Mouse (Mus musculus): ENCODE data around the gene Fto. TPM values are rescaled to one million over a fixed set of nuclear protein-coding genes. Genes with fewer than 3 reads are reported as not detected.

The Fto gene
- polyA plus RNA-seq, 1 experiment from 2014 or later = 97.3 TPM

- H3K4me3 ChIP-seq (ENCODE audit: low read depth, low read length) = no peak overlapping the region
- no peak for ATAC-seq (ENCODE audit: insufficient number of reproducible peaks, low FRiP score, low TSS enrichment, low read depth)
- 76% methylated on average over 8 of the region's 8 CpGs for WGBS
- H3K9me3 ChIP-seq (ENCODE audit: control insufficient read depth, low read length) = no peaks in the 10 kb centered on the region
- DNase-seq (ENCODE audit: low spot score) = no peak
- H3K4me2 ChIP-seq (ENCODE audit: low read depth, severe bottlenecking) = no peak overlapping the region
- H3K27ac ChIP-seq (replicated peaks; ENCODE audit: low read depth, low read length) = no peak overlapping the region
- no peaks in the 10 kb centered on the region for H3K4me1 ChIP-seq (ENCODE audit: control insufficient read depth, insufficient read depth, low read length)
- H3K27me3 ChIP-seq (ENCODE audit: control insufficient read depth, insufficient read depth, low read length) = no peaks in the 10 kb centered on the region
- H3K9ac ChIP-seq (ENCODE audit: low read length) = no peak overlapping the region
- H3K36me3 ChIP-seq (ENCODE audit: control insufficient read depth, insufficient read depth, low read length) = no peaks in the 10 kb centered on the region
Observed at GRCm38 (mm10) chr8:91281545-91281944, 31.8 kb upstream of the Fto start.

- Histone ChIP-seq H3K9me3 (ENCODE audit: control insufficient read depth, low read length) (no peaks in the 10 kb centered on the region), H3K27ac (replicated peaks; ENCODE audit: low read depth, low read length) (no peak overlapping the region), H3K27me3 (ENCODE audit: control insufficient read depth, insufficient read depth, low read length) (no peaks in the 10 kb centered on the region), H3K9ac (ENCODE audit: low read length) (no peak overlapping the region), H3K4me1 (ENCODE audit: control insufficient read depth, insufficient read depth, low read length) (no peaks in the 10 kb centered on the region), H3K36me3 (ENCODE audit: control insufficient read depth, insufficient read depth, low read length) (no peaks in the 10 kb centered on the region), H3K4me2 (ENCODE audit: low read depth, severe bottlenecking) (no peak overlapping the region), H3K4me3 (ENCODE audit: low read depth, low read length) (no peak overlapping the region)
- no peak for ATAC-seq (ENCODE audit: insufficient number of reproducible peaks, low FRiP score, low TSS enrichment, low read depth)
- WGBS = 72% methylated on average over 5 of the region's 5 CpGs
- no peak for DNase-seq (ENCODE audit: low spot score)
Observed at GRCm38 (mm10) chr8:91282655-91283054, 30.7 kb upstream of the Fto start.

DNA sequence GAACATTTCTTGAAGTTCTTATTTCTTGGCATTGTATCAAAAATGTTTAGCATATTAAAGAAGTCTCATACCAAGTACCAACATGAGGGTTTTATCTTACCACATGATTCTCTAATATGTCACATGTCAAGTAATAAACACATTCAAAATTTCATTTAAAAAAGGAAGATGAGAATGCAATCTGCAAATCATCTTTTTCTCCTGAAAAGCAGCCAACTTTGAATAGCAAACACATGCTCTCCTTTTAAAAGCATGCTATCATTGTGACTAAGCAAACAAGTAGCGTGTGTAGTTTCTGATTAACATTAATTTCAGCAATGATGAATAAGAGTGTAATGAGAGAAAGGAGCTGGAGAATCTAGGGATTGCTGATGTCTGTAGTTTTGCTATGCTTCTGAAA lies 29.5 kb upstream of the Fto start:
- Histone ChIP-seq H3K27me3 (ENCODE audit: control insufficient read depth, insufficient read depth, low read length) (no peaks in the 10 kb centered on the region), H3K4me2 (ENCODE audit: low read depth, severe bottlenecking) (no peak overlapping the region), H3K4me1 (ENCODE audit: control insufficient read depth, insufficient read depth, low read length) (no peaks in the 10 kb centered on the region), H3K36me3 (ENCODE audit: control insufficient read depth, insufficient read depth, low read length) (no peaks in the 10 kb centered on the region), H3K9me3 (ENCODE audit: control insufficient read depth, low read length) (no peaks in the 10 kb centered on the region), H3K4me3 (ENCODE audit: low read depth, low read length) (no peak overlapping the region), H3K9ac (ENCODE audit: low read length) (no peak overlapping the region), H3K27ac (replicated peaks; ENCODE audit: low read depth, low read length) (no peak overlapping the region)
- WGBS = 90% methylated on average over 1 of the region's 1 CpGs
- no peak for DNase-seq (ENCODE audit: low spot score)
- no peak for ATAC-seq (ENCODE audit: insufficient number of reproducible peaks, low FRiP score, low TSS enrichment, low read depth)

GRCm38 (mm10) chr8:91286237-91286636 lies 27.1 kb upstream of the Fto start:
- 77% methylated on average over 8 of the region's 8 CpGs for WGBS
- no peaks in the 10 kb centered on the region for H3K9me3 ChIP-seq (ENCODE audit: control insufficient read depth, low read length)
- no peak for ATAC-seq (ENCODE audit: insufficient number of reproducible peaks, low FRiP score, low TSS enrichment, low read depth)
- H3K4me1 ChIP-seq (ENCODE audit: control insufficient read depth, insufficient read depth, low read length) = no peaks in the 10 kb centered on the region
- no peak overlapping the region for H3K9ac ChIP-seq (ENCODE audit: low read length)
- no peak overlapping the region for H3K4me2 ChIP-seq (ENCODE audit: low read depth, severe bottlenecking)
- H3K36me3 ChIP-seq (ENCODE audit: control insufficient read depth, insufficient read depth, low read length) = no peaks in the 10 kb centered on the region
- H3K27me3 ChIP-seq (ENCODE audit: control insufficient read depth, insufficient read depth, low read length) = no peaks in the 10 kb centered on the region
- DNase-seq (ENCODE audit: low spot score) = no peak
- no peak overlapping the region for H3K27ac ChIP-seq (replicated peaks; ENCODE audit: low read depth, low read length)
- H3K4me3 ChIP-seq (ENCODE audit: low read depth, low read length) = no peak overlapping the region

DNA sequence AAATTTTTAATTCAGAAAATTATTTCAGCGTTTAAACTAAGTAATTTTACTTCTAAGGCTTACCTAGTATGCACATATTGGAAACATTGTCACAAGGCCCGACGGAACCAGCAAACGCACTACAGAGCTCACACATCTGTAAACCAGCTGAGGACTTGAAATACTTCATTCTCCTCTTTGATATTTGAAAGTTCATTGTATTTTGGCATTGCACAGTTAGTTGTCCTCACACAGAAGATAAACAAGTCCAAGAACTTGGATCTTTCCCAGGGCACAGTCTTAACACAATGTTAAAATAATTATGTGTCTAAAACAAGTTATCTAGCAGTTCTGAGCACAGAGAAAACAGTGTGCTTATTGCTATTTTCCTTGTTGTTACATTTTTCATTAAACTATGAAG lies 22.7 kb upstream of the Fto start:
- ATAC-seq (ENCODE audit: insufficient number of reproducible peaks, low FRiP score, low TSS enrichment, low read depth) = no peak
- H3K4me2 ChIP-seq (ENCODE audit: low read depth, severe bottlenecking) = no peak overlapping the region
- DNase-seq (ENCODE audit: low spot score) = no peak
- no peaks in the 10 kb centered on the region for H3K27me3 ChIP-seq (ENCODE audit: control insufficient read depth, insufficient read depth, low read length)
- 45% methylated on average over 4 of the region's 4 CpGs for WGBS
- no peak overlapping the region for H3K9ac ChIP-seq (ENCODE audit: low read length)
- H3K36me3 ChIP-seq (ENCODE audit: control insufficient read depth, insufficient read depth, low read length) = no peaks in the 10 kb centered on the region
- no peak overlapping the region for H3K4me3 ChIP-seq (ENCODE audit: low read depth, low read length)
- 0 out of 2 replicates have a peak, but pooled peaks cover 3% of the 10 kb centered on the region for H3K4me1 ChIP-seq (ENCODE audit: control insufficient read depth, insufficient read depth, low read length)
- H3K27ac ChIP-seq (replicated peaks; ENCODE audit: low read depth, low read length) = no peak overlapping the region
- H3K9me3 ChIP-seq (ENCODE audit: control insufficient read depth, low read length) = no peaks in the 10 kb centered on the region

DNA sequence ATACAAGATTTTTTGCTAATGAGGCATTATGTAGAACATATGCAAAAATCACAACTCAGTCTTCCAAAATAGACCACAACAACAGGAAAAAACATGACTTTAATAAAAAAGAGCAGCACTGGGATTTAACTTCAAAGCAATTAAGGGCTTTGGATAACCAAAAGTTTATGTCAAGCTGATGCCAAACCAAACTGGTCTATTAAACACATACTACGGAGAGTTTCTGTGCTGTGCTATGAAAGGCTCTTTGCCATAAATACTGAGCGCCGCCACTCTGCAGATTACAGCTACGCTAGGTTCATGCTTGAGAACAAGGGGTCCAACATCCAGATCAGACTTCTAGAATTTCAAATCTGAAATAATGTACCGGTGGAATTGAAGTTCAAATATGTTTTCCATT lies 17.5 kb upstream of the Fto start:
- Histone ChIP-seq H3K27me3 (ENCODE audit: control insufficient read depth, insufficient read depth, low read length) (no peaks in the 10 kb centered on the region), H3K4me1 (ENCODE audit: control insufficient read depth, insufficient read depth, low read length) (0 out of 2 replicates have a peak, but pooled peaks cover 3% of the 10 kb centered on the region), H3K36me3 (ENCODE audit: control insufficient read depth, insufficient read depth, low read length) (no peaks in the 10 kb centered on the region), H3K9ac (ENCODE audit: low read length) (no peak overlapping the region), H3K4me2 (ENCODE audit: low read depth, severe bottlenecking) (no peak overlapping the region), H3K9me3 (ENCODE audit: control insufficient read depth, low read length) (no peaks in the 10 kb centered on the region), H3K27ac (replicated peaks; ENCODE audit: low read depth, low read length) (no peak overlapping the region), H3K4me3 (ENCODE audit: low read depth, low read length) (no peak overlapping the region)
- DNase-seq (ENCODE audit: low spot score) (no peak), ATAC-seq (ENCODE audit: insufficient number of reproducible peaks, low FRiP score, low TSS enrichment, low read depth) (no peak)
- 56% methylated on average over 5 of the region's 5 CpGs for WGBS

DNA sequence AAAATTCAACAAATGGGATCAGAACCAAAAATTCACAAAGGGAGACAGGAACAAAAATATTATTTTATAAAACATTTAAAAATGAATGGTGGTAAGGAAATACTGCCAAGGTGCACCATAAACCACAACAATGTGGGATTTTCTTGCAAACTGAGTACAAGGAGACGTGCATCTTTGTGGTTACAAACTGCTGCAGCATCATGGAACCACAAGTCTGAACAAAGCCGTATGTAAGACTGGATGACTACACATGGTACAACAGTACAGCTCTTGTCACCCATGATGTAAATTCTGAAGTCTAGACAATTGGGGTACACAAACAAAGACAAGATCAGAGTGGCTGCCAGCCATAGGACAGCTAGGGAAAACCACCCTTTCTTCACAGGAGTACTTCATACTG lies 14.7 kb upstream of the Fto start:
- 93% methylated on average over 2 of the region's 2 CpGs for WGBS
- ATAC-seq (ENCODE audit: insufficient number of reproducible peaks, low FRiP score, low TSS enrichment, low read depth) = no peak
- Histone ChIP-seq H3K4me1 (ENCODE audit: control insufficient read depth, insufficient read depth, low read length) (peaks cover 5% of the 10 kb centered on the region; the same call in 1 of the 2 replicates), H3K36me3 (ENCODE audit: control insufficient read depth, insufficient read depth, low read length) (no peaks in the 10 kb centered on the region), H3K9ac (ENCODE audit: low read length) (no peak overlapping the region), H3K27ac (replicated peaks; ENCODE audit: low read depth, low read length) (no peak overlapping the region), H3K27me3 (ENCODE audit: control insufficient read depth, insufficient read depth, low read length) (no peaks in the 10 kb centered on the region), H3K4me2 (ENCODE audit: low read depth, severe bottlenecking) (no peak overlapping the region), H3K9me3 (ENCODE audit: control insufficient read depth, low read length) (no peaks in the 10 kb centered on the region), H3K4me3 (ENCODE audit: low read depth, low read length) (no peak overlapping the region)
- no peak for DNase-seq (ENCODE audit: low spot score)

DNA sequence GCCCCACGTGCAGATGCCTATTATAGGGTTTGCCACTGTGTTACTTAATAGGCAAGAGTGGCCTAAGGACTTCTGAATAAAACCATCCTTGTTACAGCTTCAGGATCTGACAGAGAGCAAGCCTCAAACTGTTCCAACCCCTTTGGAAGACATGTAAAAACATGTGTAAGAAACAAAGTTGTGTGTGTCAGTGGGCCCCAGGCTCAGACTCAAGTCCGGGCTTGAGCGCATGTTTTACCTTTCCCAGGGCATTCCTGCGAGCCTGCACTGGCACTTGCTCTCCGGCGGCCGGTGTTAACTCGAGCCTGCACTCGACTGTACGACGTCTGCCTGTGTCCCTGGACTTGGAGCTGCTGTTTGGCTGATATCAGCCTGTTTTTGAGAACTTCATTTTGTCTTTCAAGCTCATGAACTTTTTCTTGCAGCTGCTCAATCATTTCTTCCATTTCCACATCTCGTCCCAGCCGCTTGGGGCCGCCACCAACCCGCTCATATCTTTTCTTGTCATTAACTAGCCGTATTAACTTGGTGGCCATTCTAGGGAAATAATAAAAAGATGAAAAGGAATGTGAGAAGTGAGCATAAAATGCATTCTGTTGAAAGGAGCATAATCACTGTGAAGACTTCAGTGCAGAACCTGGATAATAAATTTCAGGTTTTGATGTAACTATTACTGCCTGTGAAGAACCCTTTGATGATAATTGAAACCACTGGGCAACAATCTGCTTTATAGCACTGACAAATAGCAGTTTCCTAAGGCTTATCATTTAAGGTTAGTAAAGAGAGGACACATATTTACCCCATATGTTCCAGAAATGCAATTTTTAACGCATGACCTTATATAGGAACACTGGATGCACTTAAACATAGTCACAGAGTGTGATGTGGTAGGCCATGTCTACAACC lies 8.6 kb upstream of the Fto start:
- no peaks in the 10 kb centered on the region for H3K36me3 ChIP-seq (ENCODE audit: control insufficient read depth, insufficient read depth, low read length)
- no peaks in the 10 kb centered on the region for H3K27me3 ChIP-seq (ENCODE audit: control insufficient read depth, insufficient read depth, low read length)
- H3K4me3 ChIP-seq (ENCODE audit: low read depth, low read length) = no peak overlapping the region
- H3K27ac ChIP-seq (replicated peaks; ENCODE audit: low read depth, low read length) = no peak overlapping the region
- no peak overlapping the region for H3K9ac ChIP-seq (ENCODE audit: low read length)
- no peak overlapping the region for H3K4me2 ChIP-seq (ENCODE audit: low read depth, severe bottlenecking)
- WGBS = 17% methylated on average over 17 of the region's 17 CpGs
- DNase-seq (ENCODE audit: low spot score) (peak; percentile 71), ATAC-seq (ENCODE audit: insufficient number of reproducible peaks, low FRiP score, low TSS enrichment, low read depth) (no peak)
- no peaks in the 10 kb centered on the region for H3K9me3 ChIP-seq (ENCODE audit: control insufficient read depth, low read length)
- H3K4me1 ChIP-seq (ENCODE audit: control insufficient read depth, insufficient read depth, low read length) = peaks cover 14% of the 10 kb centered on the region

All from limb, embryonic 11.5 days (tissue).